ENCODE assay signal across 19 mouse cellular contexts in genomic region chr6:56368116-56368515, GRCm38 (mm10).
"Had no signal": no experiment of that assay in that cellular context is flagged by ENCODE, and none has a peak within 500 bp of the region (broad histone marks: within the 10 kb centered on the region; RNA-seq: fewer than 3 reads in every experiment).

No protein-coding gene starts in this region.

- ATAC-seq: liver, postnatal 0 days; lung, postnatal 0 days; midbrain, embryonic 13.5 days; midbrain, embryonic 16.5 days had no signal

- H3K4me1 ChIP-seq: liver, embryonic 15.5 days; lung, embryonic 15.5 days; midbrain, embryonic 13.5 days; neural tube, embryonic 12.5 days; stomach, embryonic 15.5 days had no signal

- H3K9ac ChIP-seq: liver, embryonic 15.5 days; liver, postnatal 0 days; lung, embryonic 15.5 days; midbrain, embryonic 13.5 days; neural tube, embryonic 12.5 days; stomach, embryonic 15.5 days had no signal

- H3K36me3 ChIP-seq: liver, embryonic 15.5 days; lung, embryonic 15.5 days; midbrain, embryonic 13.5 days; neural tube, embryonic 12.5 days; stomach, embryonic 15.5 days had no signal

- H3K27ac ChIP-seq: liver, embryonic 15.5 days; lung, embryonic 15.5 days; macrophage; midbrain, embryonic 13.5 days; neural tube, embryonic 12.5 days; stomach, embryonic 15.5 days; stomach, postnatal 0 days had no signal

- DNase-seq: liver, postnatal 0 days; lung, adult 2 months; lung, postnatal 14 days; lung, postnatal 36 days; right cerebral cortex, postnatal 14 days; thymus, adult 2 months; thymus, postnatal 25 days; thymus, postnatal 4 days had no signal

- H3K4me3 ChIP-seq: liver, embryonic 15.5 days; lung, embryonic 15.5 days; megakaryocyte, embryonic 14.5 days; midbrain, embryonic 13.5 days; neural tube, embryonic 12.5 days; stomach, embryonic 15.5 days had no signal

- H3K9me3 ChIP-seq: liver, embryonic 15.5 days; lung, embryonic 15.5 days; midbrain, embryonic 13.5 days; neural tube, embryonic 12.5 days; stomach, embryonic 15.5 days had no signal

- H3K4me2 ChIP-seq: liver, embryonic 15.5 days; lung, embryonic 15.5 days; midbrain, embryonic 11.5 days; midbrain, embryonic 13.5 days; neural tube, embryonic 12.5 days; stomach, embryonic 15.5 days had no signal

- H3K27me3 ChIP-seq: lung, embryonic 15.5 days; midbrain, embryonic 13.5 days; neural tube, embryonic 12.5 days; stomach, embryonic 15.5 days had no signal
